Mouse (Mus musculus) liver, postnatal 0 days (tissue): ENCODE results near the gene Yeats2.

Experiments used
- CTCF ChIP-seq: sonication (generic); IDR thresholded peaks from 2 replicates; pipeline ENCODE4 v1.5.1; 2016; ENCODE audit warnings: antibody characterized with exemption, low read depth
- EP300 ChIP-seq: IDR thresholded peaks from 2 replicates; pipeline ENCODE4 v1.6.1; 2016; ENCODE audit warnings: antibody characterized with exemption, low read depth, mild to moderate bottlenecking

GRCm38 (mm10) chr16:20248442-20249174 is 107.7 kb downstream of the Yeats2 start:
- TF ChIP-seq CTCF (no peak), EP300 (no peak)
